Mouse (Mus musculus): ENCODE measurements around the gene Gm3383.
"Not testable (repeated sequence)": the region's sequence is repeated elsewhere in the genome, so short reads cannot be mapped to it uniquely, and the experiment has no call there.

The Gm3383 gene

GRCm38 (mm10) chr14:5807882-5808281 is at the start of gene Gm3383:
TSS of gene Gm3383 (minus strand) at chr14:5807982.
- not testable (repeated sequence) for DNase-seq (ENCODE audit: low read depth, low spot score)

GRCm38 (mm10) chr14:5855911-5856310 is 48.1 kb upstream of the Gm3383 start:
- not testable (repeated sequence) for DNase-seq (ENCODE audit: low read depth, low spot score)

GRCm38 (mm10) chr14:5830229-5830628 is 22.4 kb upstream of the Gm3383 start, which contains the start of gene Gm3424:
TSS of gene Gm3424 (minus strand) at chr14:5830329.
- DNase-seq (ENCODE audit: low read depth, low spot score), result not testable (repeated sequence)

- not testable (repeated sequence) for DNase-seq (ENCODE audit: low read depth, low spot score)
Measured at GRCm38 (mm10) chr14:5812699-5813356, 5.0 kb upstream of the Gm3383 start.

GRCm38 (mm10) chr14:5741477-5741876 is 66.3 kb downstream of the Gm3383 start, which contains the start of gene Gm3373:
TSS of gene Gm3373 (minus strand) at chr14:5741577.
- not testable (repeated sequence) for DNase-seq (ENCODE audit: low read depth, low spot score)

GRCm38 (mm10) chr14:5687357-5687756 is 120.4 kb downstream of the Gm3383 start, which contains the start of gene Gm9603:
TSS of gene Gm9603 (minus strand) at chr14:5687457.
- DNase-seq (ENCODE audit: low read depth, low spot score), result not testable (repeated sequence)

- not testable (repeated sequence) for DNase-seq (ENCODE audit: low read depth, low spot score)
Measured at GRCm38 (mm10) chr14:5632928-5633327, 174.9 kb downstream of the Gm3383 start, which contains the start of gene Gm8265. TSS of gene Gm8265 (minus strand) at chr14:5633028.
